Mouse (Mus musculus): ENCODE results near the gene Hook2.

GRCm38 (mm10) chr8:84987388-84987787 is 3.0 kb upstream of the Hook2 start:
- TF ChIP-seq USF1 (IDR thresholded peaks at IDR 0.05; ENCODE audit: low read depth, low read length) (no peak), CTCF (conservative IDR thresholded peaks at IDR 0.05 in 1 of 2, IDR thresholded peaks at IDR 0.05 in 1 of 2; ENCODE audit: low read depth in 2 of 2, low read length in 2 of 2) (no peak), JUND (conservative IDR thresholded peaks at IDR 0.05; ENCODE audit: low read depth, low read length) (no peak), EP300 (IDR thresholded peaks at IDR 0.05; ENCODE audit: low read length) (no peak), GABPA (IDR thresholded peaks at IDR 0.05; ENCODE audit: insufficient replicate concordance, low read depth, low read length) (no peak), POLR2A (IDR thresholded peaks at IDR 0.05; ENCODE audit: low read depth, low read length) (no peak), E2F4 (IDR thresholded peaks at IDR 0.05; ENCODE audit: insufficient replicate concordance, low read depth, low read length) (no peak)
